Mouse (Mus musculus): ENCODE measurements around the gene Prune1. TPM values are rescaled to one million over a fixed set of nuclear protein-coding genes. Genes with fewer than 3 reads are reported as not detected.
"Not testable (repeated sequence)": the region's sequence is repeated elsewhere in the genome, so short reads cannot be mapped to it uniquely, and the experiment has no call there.

Prune1 gene
- total RNA-seq, 2 experiments from 2014 or later, result 20.1 to 21.9 TPM

GRCm38 (mm10) chr3:95217255-95218134, 64.4 kb downstream of the Prune1 start, which contains the start of gene Gabpb2:
Gene Gabpb2, minus strand, starts transcription at chr3:95217916.
- DNase-seq (ENCODE audit: low spot score in 2 of 2), result peak; percentile 97 to 98

- no peak for DNase-seq (ENCODE audit: low spot score in 2 of 2)
These were observed 65.1 kb downstream of the Prune1 start for GRCm38 (mm10) chr3:95216655-95217254.

GRCm38 (mm10) chr3:95213609-95213975, 68.3 kb downstream of the Prune1 start:
- no peak for DNase-seq (ENCODE audit: low spot score in 2 of 2)

GRCm38 (mm10) chr3:95212889-95213608, 68.8 kb downstream of the Prune1 start:
- not testable (repeated sequence) for DNase-seq (ENCODE audit: low spot score in 2 of 2)

- no peak for DNase-seq (ENCODE audit: low spot score in 2 of 2)
These were observed 71.3 kb downstream of the Prune1 start for GRCm38 (mm10) chr3:95210585-95210984.

GRCm38 (mm10) chr3:95208286-95208685, 73.6 kb downstream of the Prune1 start:
- DNase-seq (ENCODE audit: low spot score in 2 of 2), result no peak

- DNase-seq (ENCODE audit: low spot score in 2 of 2), result no peak
These were observed 78.0 kb downstream of the Prune1 start for GRCm38 (mm10) chr3:95203880-95204279.

Other genes with a start within 250 kb of the Prune1 start
- gene Psmd4, start 239.5 kb downstream of the Prune1 start, total RNA-seq (2021), result 100 to 1,000 TPM; 267 to 274 TPM
- 10 to 100 TPM; 50.9 to 55.4 TPM for gene Pip5k1a, start 175.1 kb downstream of the Prune1 start, total RNA-seq (2021)
- gene Vps72, start 171.1 kb downstream of the Prune1 start, total RNA-seq (2021), result 10 to 100 TPM; 45.8 to 59.5 TPM
- gene Tmod4, start 157.6 kb downstream of the Prune1 start, total RNA-seq (2021), result 1 to 10 TPM in 1 of 2 experiments, not detected in 1; 1.2 TPM
- 10 to 100 TPM; 25.6 to 33.4 TPM for gene Scnm1, start 148.1 kb downstream of the Prune1 start, total RNA-seq (2021)
- gene Lysmd1, start 148.0 kb downstream of the Prune1 start, total RNA-seq (2021), result 1 to 10 TPM; 6.6 to 7.8 TPM
- gene Tnfaip8l2, start 139.7 kb downstream of the Prune1 start, total RNA-seq (2021), result 1 to 10 TPM; 3.0 to 4.5 TPM
- gene Sema6c, start 121.6 kb downstream of the Prune1 start, total RNA-seq (2021), result 1 to 10 TPM; 1.6 to 2.5 TPM
- 10 to 100 TPM; 21.4 to 22.1 TPM for gene Gabpb2, start 64.2 kb downstream of the Prune1 start, total RNA-seq (2021)
- 10 to 100 TPM; 62.8 to 75.0 TPM for gene Cdc42se1, start 53.3 kb downstream of the Prune1 start, total RNA-seq (2021)
- gene Mllt11, start 49.9 kb downstream of the Prune1 start, total RNA-seq (2021), result 1 to 10 TPM; 5.9 to 6.2 TPM
- gene Gm128, start 40.5 kb downstream of the Prune1 start, total RNA-seq (2021), result under 1 TPM; 0.17 to 0.26 TPM
- gene Bnipl, start 30.9 kb downstream of the Prune1 start, total RNA-seq (2021), result not detected
- 100 to 1,000 TPM in 1 of 2 experiments, 10 to 100 TPM in 1; 75.5 to 124 TPM for gene Mindy1, start 731 bp downstream of the Prune1 start, total RNA-seq (2021)
- 1 to 10 TPM; 1.4 to 1.7 TPM for gene Anxa9, start 25.1 kb upstream of the Prune1 start, total RNA-seq (2021)
- gene Cers2, start 32.7 kb upstream of the Prune1 start, total RNA-seq (2021), result 100 to 1,000 TPM; 191 to 231 TPM
- gene Setdb1, start 75.1 kb upstream of the Prune1 start, total RNA-seq (2021), result 10 to 100 TPM; 20.0 to 25.2 TPM
- not detected for gene 4930558C23Rik, start 120.8 kb upstream of the Prune1 start, total RNA-seq (2021)
- 10 to 100 TPM; 50.1 to 60.5 TPM for gene Arnt, start 152.3 kb upstream of the Prune1 start, total RNA-seq (2021)
- gene Ctsk, start 217.2 kb upstream of the Prune1 start, total RNA-seq (2021), result 1 to 10 TPM; 5.0 to 5.9 TPM
- 100 to 1,000 TPM in 1 of 2 experiments, 10 to 100 TPM in 1; 71.3 to 153 TPM for gene Ctss, start 244.7 kb upstream of the Prune1 start, total RNA-seq (2021)

Measured in adrenal gland, adult 18-20 months (tissue).